Mouse (Mus musculus) CH12.LX (cell line): Measurements from ENCODE around the gene Ffar2. TPM values are rescaled to one million over a fixed set of nuclear protein-coding genes. Genes with fewer than 3 reads are reported as not detected.

Experiments used
- DNase-seq: peaks from one replicate; pipeline ENCODE4 v3.0.0-alpha.2; 2013; ENCODE audit errors: extremely low read depth
- H3K27ac ChIP-seq: 2 replicates; pipeline ENCODE4 v1.5.1; 2012; ENCODE audit warnings: low read depth, mild to moderate bottlenecking, control low read depth, moderate library complexity; ENCODE audit not compliant: insufficient read depth
- H3K27me3 ChIP-seq: replicated peaks from 2 replicates; pipeline ENCODE3; 2012; ENCODE audit warnings: inconsistent platforms
- H3K36me3 ChIP-seq, 2 experiments: replicated peaks in 1 of 2; 2 replicates each; pipeline versions ENCODE3 to v1.6.1; 2012; ENCODE audit warnings: inconsistent platforms in 1 of 2, low read length in 1 of 2, mild to moderate bottlenecking in 1 of 2, mixed read lengths in 1 of 2, moderate library complexity in 1 of 2; ENCODE audit not compliant: control insufficient read depth in 1 of 2, insufficient read depth in 1 of 2
- H3K4me1 ChIP-seq, 2 experiments: 2 replicates each; pipeline ENCODE4 v1.6.1; 2012; ENCODE audit warnings: inconsistent platforms in 1 of 2, moderate library complexity in 1 of 2; ENCODE audit not compliant: insufficient read depth in 2 of 2, control insufficient read depth in 1 of 2
- H3K4me2 ChIP-seq: 2 replicates; pipeline ENCODE4 v1.6.1; 2012; ENCODE audit warnings: low read depth, mild to moderate bottlenecking, control low read depth; ENCODE audit not compliant: poor library complexity, insufficient read depth, severe bottlenecking
- H3K4me3 ChIP-seq, 3 experiments: fragments of 150-350 bp in 1 of 3; sonication (generic) in 1 of 3; replicated peaks in 1 of 3; 2 replicates each; pipeline versions ENCODE3 to v1.5.1; 2011 to 2012; ENCODE audit warnings: low read depth in 2 of 3, low read length in 2 of 3, mild to moderate bottlenecking in 2 of 3, moderate library complexity in 2 of 3, control low read depth in 1 of 3, improper control_type of control experiment in 1 of 3, inconsistent platforms in 1 of 3, mixed read lengths in 1 of 3; ENCODE audit not compliant: poor library complexity in 1 of 3
- H3K79me2 ChIP-seq: replicated peaks from 2 replicates; pipeline ENCODE4 v1.6.1; 2012; ENCODE audit warnings: mild to moderate bottlenecking, moderate library complexity; ENCODE audit not compliant: control insufficient read depth, poor library complexity, insufficient read depth, severe bottlenecking; ENCODE audit errors: extremely low read depth
- H3K9ac ChIP-seq: 2 replicates; pipeline ENCODE4 v1.6.1; 2012; ENCODE audit warnings: low read depth, mild to moderate bottlenecking, control low read depth, moderate library complexity; ENCODE audit not compliant: insufficient read depth
- H3K9me3 ChIP-seq: replicated peaks from 2 replicates; pipeline ENCODE3; 2012; ENCODE audit warnings: low read length, inconsistent platforms, mixed read lengths
- BHLHE40 ChIP-seq: IDR thresholded peaks from 2 replicates; pipeline ENCODE4 v1.6.1; 2011; ENCODE audit warnings: mild to moderate bottlenecking, low read depth, low read length, improper control_type of control experiment
- CHD1 ChIP-seq: IDR thresholded peaks from 2 replicates; pipeline ENCODE4 v1.6.1; 2012; ENCODE audit warnings: low read depth, low read length, improper control_type of control experiment, inconsistent platforms
- CHD2 ChIP-seq: IDR thresholded peaks from 2 replicates; pipeline ENCODE4 v1.6.1; 2011; ENCODE audit warnings: low read length, improper control_type of control experiment
- CTCF ChIP-seq, 2 experiments: IDR thresholded peaks in 1 of 2; conservative IDR thresholded peaks in 1 of 2; 2 replicates each; pipeline ENCODE4 v1.5.1; 2011 to 2012; ENCODE audit warnings: low read depth in 2 of 2, low read length in 2 of 2, improper control_type of control experiment in 1 of 2, inconsistent platforms in 1 of 2, mild to moderate bottlenecking in 1 of 2, moderate library complexity in 1 of 2
- ELF1 ChIP-seq: IDR thresholded peaks from 2 replicates; pipeline ENCODE4 v1.6.1; 2014; ENCODE audit warnings: low read depth, mild to moderate bottlenecking, inconsistent platforms, low read length, improper control_type of control experiment
- EP300 ChIP-seq: IDR thresholded peaks from 2 replicates; pipeline ENCODE4 v1.6.1; 2011; ENCODE audit warnings: low read length, improper control_type of control experiment
- GABPA ChIP-seq: IDR thresholded peaks from 2 replicates; pipeline ENCODE4 v1.6.1; 2012; ENCODE audit warnings: low read depth, low read length, improper control_type of control experiment, inconsistent platforms; ENCODE audit not compliant: insufficient replicate concordance
- HCFC1 ChIP-seq: IDR thresholded peaks from 2 replicates; pipeline ENCODE4 v1.6.1; 2012; ENCODE audit warnings: low read depth, mild to moderate bottlenecking, inconsistent platforms, low read length, improper control_type of control experiment
- JUN ChIP-seq: IDR thresholded peaks from 2 replicates; pipeline ENCODE4 v1.6.1; 2011; ENCODE audit warnings: low read depth, mild to moderate bottlenecking, low read length, improper control_type of control experiment, moderate library complexity; ENCODE audit not compliant: insufficient read depth
- KAT2A ChIP-seq: IDR thresholded peaks from 2 replicates; pipeline ENCODE4 v1.6.1; 2012; ENCODE audit warnings: low read length, improper control_type of control experiment, inconsistent platforms; ENCODE audit not compliant: insufficient replicate concordance
- MAZ ChIP-seq: IDR thresholded peaks from 2 replicates; pipeline ENCODE4 v1.6.1; 2012; ENCODE audit warnings: low read depth, mild to moderate bottlenecking, inconsistent platforms, low read length, improper control_type of control experiment, moderate library complexity
- MXI1 ChIP-seq: IDR thresholded peaks from 2 replicates; pipeline ENCODE4 v1.6.1; 2011; ENCODE audit warnings: mild to moderate bottlenecking, low read depth, low read length, improper control_type of control experiment
- MYC ChIP-seq: IDR thresholded peaks from 2 replicates; pipeline ENCODE4 v1.6.1; 2011; ENCODE audit warnings: low read depth, mild to moderate bottlenecking, improper control_type of control experiment, low read length
- NELFE ChIP-seq: IDR thresholded peaks from 2 replicates; pipeline ENCODE4 v1.6.1; 2011; ENCODE audit warnings: low read depth, low read length, improper control_type of control experiment
- NRF1 ChIP-seq: IDR thresholded peaks from 2 replicates; pipeline ENCODE4 v1.6.1; 2014; ENCODE audit warnings: low read depth, mild to moderate bottlenecking, inconsistent platforms, low read length, improper control_type of control experiment, moderate library complexity
- POLR2A ChIP-seq: IDR thresholded peaks from 2 replicates; pipeline ENCODE4 v1.6.1; 2011; ENCODE audit warnings: low read depth, mild to moderate bottlenecking, improper control_type of control experiment, low read length
- RAD21 ChIP-seq: IDR thresholded peaks from 2 replicates; pipeline ENCODE4 v1.6.1; 2011; ENCODE audit warnings: low read depth, mild to moderate bottlenecking, low read length, improper control_type of control experiment, moderate library complexity
- SIN3A ChIP-seq: IDR thresholded peaks from 2 replicates; pipeline ENCODE4 v1.6.1; 2012; ENCODE audit warnings: low read length, improper control_type of control experiment, inconsistent platforms
- SMC3 ChIP-seq: IDR thresholded peaks from 2 replicates; pipeline ENCODE4 v1.6.1; 2011; ENCODE audit warnings: low read depth, low read length, improper control_type of control experiment
- TBP ChIP-seq: conservative IDR thresholded peaks from 2 replicates; pipeline ENCODE4 v1.6.1; 2011; ENCODE audit warnings: low read depth, low read length, improper control_type of control experiment
- UBTF ChIP-seq: IDR thresholded peaks from 2 replicates; pipeline ENCODE4 v1.6.1; 2012; ENCODE audit warnings: low read depth, mild to moderate bottlenecking, inconsistent platforms, low read length, improper control_type of control experiment, moderate library complexity
- USF1 ChIP-seq: IDR thresholded peaks from 2 replicates; pipeline ENCODE4 v1.6.1; 2014; ENCODE audit warnings: low read depth, mild to moderate bottlenecking, inconsistent platforms, low read length, improper control_type of control experiment
- ZC3H11A ChIP-seq: IDR thresholded peaks from 2 replicates; pipeline ENCODE4 v1.6.1; 2012; ENCODE audit warnings: low read depth, mild to moderate bottlenecking, inconsistent platforms, low read length, improper control_type of control experiment
- ZMIZ1 ChIP-seq: IDR thresholded peaks from 2 replicates; pipeline ENCODE4 v1.6.1; 2012; ENCODE audit warnings: low read depth, mild to moderate bottlenecking, inconsistent platforms, low read length, improper control_type of control experiment
- ZNF384 ChIP-seq: IDR thresholded peaks from 2 replicates; pipeline ENCODE4 v1.6.1; 2012; ENCODE audit warnings: low read depth, low read length, improper control_type of control experiment, inconsistent platforms
- dilution Hi-C: fragments of 300-500 bp; cut with MboI; formaldehyde crosslinking; loops from 2 replicates; pipeline ENCODE4 v1.14.3; 2020; ENCODE audit warnings: low sequenced_read_pairs; ENCODE audit not compliant: extremely low pct_unique_long_range_greater_than_20kb, extremely low pct_ligation_motif_present
- in situ Hi-C: fragments of 300-500 bp; cut with MboI; formaldehyde crosslinking; loops from 3 replicates; pipeline ENCODE4 v1.14.3; 2019; ENCODE audit warnings: low sequenced_read_pairs, low pct_ligation_motif_present, low pct_unique_long_range_greater_than_20kb, mixed read lengths
- polyA plus RNA-seq: library from polyadenylated mRNA; unstranded; fragments of >175 nt; gene quantifications from 2 replicates; pipeline ENCODE4 v1.2.1, GENCODE M21; 2012; ENCODE audit warnings: low read depth; ENCODE audit not compliant: insufficient read length
- total RNA-seq, 2 experiments: library from RNA; depleted of rRNA; stranded (reverse); fragments of 300-350 nt in 1 of 2; fragments of >200 nt in 1 of 2; gene quantifications; 2 replicates each; pipeline ENCODE4 v1.2.3; 2012 to 2014

The Ffar2 gene
- total and polyA plus RNA-seq, 3 experiments = 0.08 to 0.51 TPM; not detected in 1

GRCm38 (mm10) chr7:30863386-30863785, 39.8 kb upstream of the Ffar2 start:
- H3K27me3 ChIP-seq = no peaks in the 10 kb centered on the region
- no peak overlapping the region for H3K9ac ChIP-seq
- H3K4me2 ChIP-seq = no peak overlapping the region
- peaks cover 16 to 77% of the 10 kb centered on the region in 2 experiments for H3K36me3 ChIP-seq
- in situ Hi-C loops (no loop called here), dilution Hi-C loops (no loop called here)
- no peaks in the 10 kb centered on the region for H3K79me2 ChIP-seq
- H3K27ac ChIP-seq = no peak overlapping the region
- H3K4me3 ChIP-seq = no peak overlapping the region
- H3K9me3 ChIP-seq = no peaks in the 10 kb centered on the region
- TF ChIP-seq USF1 = no peak
- no peak for TF ChIP-seq CHD2
- no peak for TF ChIP-seq POLR2A
- TF ChIP-seq GABPA = no peak
- no peak for TF ChIP-seq BHLHE40
- TF ChIP-seq SMC3 = no peak
- no peak for TF ChIP-seq EP300
- TF ChIP-seq ZC3H11A = no peak
- TF ChIP-seq HCFC1 = no peak
- no peak for TF ChIP-seq ZMIZ1
- TF ChIP-seq CHD1 = no peak
- TF ChIP-seq TBP = no peak
- no peak for TF ChIP-seq UBTF
- TF ChIP-seq ELF1 = no peak
- TF ChIP-seq, all 38 proteins: peak for 0
- no peak for DNase-seq
- peaks cover 6 to 61% of the 10 kb centered on the region in 2 experiments for H3K4me1 ChIP-seq

GRCm38 (mm10) chr7:30861464-30861863, 37.9 kb upstream of the Ffar2 start, which contains the start of gene Ffar1:
Gene Ffar1 (minus strand): TSS chr7:30861564.
- Histone ChIP-seq H3K36me3 (peaks cover 4 to 58% of the 10 kb centered on the region in 2 experiments), H3K27ac (no peak within 1 kb of the TSS), H3K4me3 (no peak within 1 kb of the TSS), H3K4me1 (peaks cover 11 to 69% of the 10 kb centered on the region in 2 experiments), H3K9me3 (no peaks in the 10 kb centered on the region), H3K79me2 (no peaks in the 10 kb centered on the region), H3K9ac (no peak within 1 kb of the TSS), H3K27me3 (no peaks in the 10 kb centered on the region), H3K4me2 (no peak within 1 kb of the TSS)
- dilution Hi-C loops (no loop called here), in situ Hi-C loops (no loop called here)
- TF ChIP-seq MYC (no peak), MAZ (no peak), SIN3A (no peak), JUN (no peak), HCFC1 (no peak), ZNF384 (no peak), RAD21 (no peak), POLR2A (no peak), BHLHE40 (no peak), MXI1 (no peak), NELFE (no peak), TBP (no peak), CTCF (conservative IDR thresholded peaks at IDR 0.05 in 1 of 2, IDR thresholded peaks at IDR 0.05 in 1 of 2; ENCODE audit: low read depth in 2 of 2, low read length in 2 of 2) (no peak), USF1 (no peak), EP300 (no peak), KAT2A (no peak), SMC3 (no peak), NRF1 (no peak)
- no peak for DNase-seq
